Mouse (Mus musculus) cerebral cortex, adult 2 months (tissue): Measurements from ENCODE around the gene Tmsb15b2.

ENCODE experiments used
- WGBS: fragments of 180-500 bp; shearing (Covaris S2); methylation state at CpG from one replicate; pipeline ENCODE4 v1.1.7; 2018; 5-methylcytosine and 5-hydroxymethylcytosine counted together

Tmsb15b2 gene

DNA sequence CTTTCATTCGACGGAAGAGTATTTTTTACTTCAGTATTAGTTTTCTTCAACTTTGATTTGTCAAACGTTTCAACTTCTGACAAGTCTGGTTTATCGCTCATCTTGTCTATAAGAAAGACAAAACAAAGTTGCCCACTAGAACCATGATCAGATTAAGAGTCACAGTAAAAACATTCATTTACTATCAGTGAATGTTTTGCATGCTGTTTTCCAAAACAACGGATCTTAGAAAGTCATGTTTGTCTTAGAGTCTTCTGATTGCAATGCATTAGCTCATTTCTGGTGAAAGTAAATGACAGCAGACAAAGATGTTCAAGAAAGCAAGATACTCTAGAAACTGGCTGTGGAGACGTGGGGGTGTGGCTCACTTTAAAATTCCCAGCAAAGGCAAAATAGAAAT, at the start of gene Tmsb15b2:
Gene Tmsb15b2, minus strand, starts transcription at position 101 of the 400 bp plus-strand sequence.
- WGBS = 91% methylated on average over 6 of the region's 6 CpGs

DNA sequence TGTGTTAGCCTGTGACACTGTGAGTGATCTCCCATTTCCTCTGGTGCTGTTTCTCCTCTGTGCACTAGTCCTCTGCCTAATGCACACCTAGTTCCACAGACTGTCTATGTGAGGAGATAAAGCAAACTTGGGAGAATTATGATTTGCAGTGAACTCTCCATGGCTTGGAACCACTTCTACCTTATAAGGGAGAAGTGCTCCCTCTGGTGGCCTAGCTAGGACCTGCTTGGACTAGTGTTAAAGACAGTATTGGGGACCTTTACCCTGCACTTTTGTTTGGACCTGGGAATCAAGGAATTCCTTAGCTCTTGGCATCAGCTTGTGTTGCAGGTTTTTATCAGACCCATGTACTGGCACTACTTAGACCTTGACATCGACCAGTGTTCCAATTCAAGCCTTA, 44.0 kb upstream of the Tmsb15b2 start:
- WGBS = 13% methylated on average over 1 of the region's 1 CpGs

DNA sequence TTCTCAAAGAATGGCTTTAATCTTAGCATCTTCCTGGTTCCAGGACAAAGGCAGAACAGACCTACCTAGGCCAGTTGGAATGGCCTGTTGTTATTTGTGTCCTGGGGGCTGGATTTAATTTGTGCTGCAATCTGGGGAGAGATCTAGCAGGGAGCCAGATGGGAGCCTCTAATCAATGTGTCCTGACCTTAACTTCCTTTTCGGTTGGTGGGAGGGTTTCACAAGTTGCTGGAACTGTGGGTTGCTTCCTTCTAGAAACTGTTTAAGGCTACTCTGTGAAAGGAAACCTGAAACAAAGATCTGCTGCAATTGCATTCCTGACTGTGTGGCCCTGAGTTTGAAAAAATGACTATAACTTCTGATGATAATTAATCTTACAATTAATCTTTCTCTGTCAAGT, 42.4 kb upstream of the Tmsb15b2 start:
- WGBS = 88% methylated on average over 1 of the region's 1 CpGs

DNA sequence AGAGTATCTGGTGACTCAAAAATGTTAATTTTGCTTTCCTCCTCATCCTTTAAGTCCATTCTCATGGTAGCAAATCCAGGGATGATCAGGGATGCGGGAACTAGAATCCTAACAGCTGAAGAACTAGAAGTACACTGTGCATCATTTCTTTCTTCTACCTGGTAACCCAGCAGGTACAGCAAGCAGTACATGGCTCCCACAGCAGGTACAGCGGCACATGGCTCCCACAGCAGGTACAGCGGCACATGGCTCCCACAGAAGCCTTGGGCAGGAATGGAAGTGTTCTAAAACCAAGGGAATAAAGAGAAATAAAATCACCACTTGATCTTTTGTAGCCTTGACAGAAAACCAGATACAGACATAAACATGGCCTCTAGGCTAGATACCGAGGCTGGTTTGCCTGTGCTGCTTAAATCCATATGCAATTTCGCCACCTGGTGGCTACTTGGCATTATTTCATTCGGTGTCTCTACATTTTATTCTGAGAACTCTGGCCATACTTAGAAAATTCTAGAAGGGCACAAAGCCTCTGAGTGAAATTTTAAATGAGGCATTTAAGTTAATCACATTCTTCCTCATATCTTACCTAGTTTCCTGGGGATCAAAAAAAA, 39.9 kb upstream of the Tmsb15b2 start:
- 49% methylated on average over 6 of the region's 6 CpGs for WGBS

DNA sequence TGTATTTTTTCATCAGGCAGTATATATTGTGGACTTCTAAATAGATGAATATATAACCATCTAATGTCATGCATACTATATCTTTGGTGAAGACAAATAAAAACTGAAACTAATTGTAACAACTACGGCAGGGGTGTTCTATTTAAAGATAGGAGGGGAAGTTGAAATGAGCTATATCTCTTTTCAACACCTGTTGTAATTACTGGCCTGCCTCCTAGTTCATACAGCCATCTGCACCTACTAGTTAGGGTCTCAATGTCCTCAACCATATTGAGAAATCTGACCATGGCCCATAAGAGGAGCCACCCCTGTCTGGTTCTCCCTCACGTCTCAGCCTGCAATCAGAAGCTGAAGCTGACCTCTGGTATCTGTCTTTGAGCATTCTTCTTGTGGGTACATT, 21.0 kb upstream of the Tmsb15b2 start:
- 62% methylated on average over 2 of the region's 2 CpGs for WGBS

DNA sequence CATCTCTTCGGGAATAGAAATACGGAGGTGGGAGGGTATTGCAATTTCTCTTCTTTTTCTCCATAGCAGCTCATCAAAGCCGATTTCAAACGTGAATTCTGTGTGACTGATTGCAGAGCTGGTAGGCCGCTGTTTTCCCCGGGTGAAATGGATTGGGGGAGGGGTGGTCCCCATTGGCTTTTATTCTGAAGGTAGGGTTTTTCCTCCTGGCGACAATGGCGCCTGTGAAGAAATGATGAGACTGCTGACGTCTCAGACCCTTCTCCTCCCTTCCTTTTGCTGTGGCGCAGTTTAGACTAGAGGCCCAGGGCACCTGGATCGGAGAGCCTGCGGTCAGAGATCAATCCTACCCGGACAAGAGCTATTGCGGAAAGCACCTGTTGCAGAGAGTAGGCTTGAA, 18.3 kb upstream of the Tmsb15b2 start:
- 11% methylated on average over 12 of the region's 14 CpGs for WGBS

DNA sequence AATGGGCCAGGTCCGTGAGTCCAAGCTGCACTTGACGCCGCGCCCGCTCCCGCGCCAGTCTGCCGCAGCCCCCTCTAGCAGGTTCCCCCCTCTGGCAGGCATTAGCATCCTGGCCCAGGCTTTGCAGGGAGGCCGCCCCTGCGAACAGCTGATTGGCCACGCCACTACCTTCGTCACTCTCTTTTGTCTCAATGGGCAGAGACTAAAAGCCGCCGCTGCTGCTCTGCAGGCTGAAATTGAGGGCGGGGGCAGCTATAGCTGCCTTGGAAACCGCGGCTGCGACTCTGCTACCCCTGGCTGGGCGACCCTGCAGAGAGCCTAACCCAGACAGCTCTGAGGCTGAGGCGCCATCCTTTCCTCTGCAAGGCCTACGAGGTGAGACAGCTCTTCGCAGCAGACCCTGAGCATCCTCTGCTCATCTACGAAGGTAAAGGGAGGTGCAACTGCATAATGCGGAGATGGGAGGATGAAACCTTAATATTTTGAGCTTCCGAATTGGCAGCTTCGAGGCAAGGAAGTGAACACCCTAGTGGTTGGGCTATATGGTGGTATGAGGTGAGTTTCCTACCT, 17.8 kb upstream of the Tmsb15b2 start, which contains the start of gene Zcchc18:
Gene Zcchc18, plus strand, starts transcription at position 178 of the 570 bp plus-strand sequence.
- 4% methylated on average over 26 of the region's 26 CpGs for WGBS

DNA sequence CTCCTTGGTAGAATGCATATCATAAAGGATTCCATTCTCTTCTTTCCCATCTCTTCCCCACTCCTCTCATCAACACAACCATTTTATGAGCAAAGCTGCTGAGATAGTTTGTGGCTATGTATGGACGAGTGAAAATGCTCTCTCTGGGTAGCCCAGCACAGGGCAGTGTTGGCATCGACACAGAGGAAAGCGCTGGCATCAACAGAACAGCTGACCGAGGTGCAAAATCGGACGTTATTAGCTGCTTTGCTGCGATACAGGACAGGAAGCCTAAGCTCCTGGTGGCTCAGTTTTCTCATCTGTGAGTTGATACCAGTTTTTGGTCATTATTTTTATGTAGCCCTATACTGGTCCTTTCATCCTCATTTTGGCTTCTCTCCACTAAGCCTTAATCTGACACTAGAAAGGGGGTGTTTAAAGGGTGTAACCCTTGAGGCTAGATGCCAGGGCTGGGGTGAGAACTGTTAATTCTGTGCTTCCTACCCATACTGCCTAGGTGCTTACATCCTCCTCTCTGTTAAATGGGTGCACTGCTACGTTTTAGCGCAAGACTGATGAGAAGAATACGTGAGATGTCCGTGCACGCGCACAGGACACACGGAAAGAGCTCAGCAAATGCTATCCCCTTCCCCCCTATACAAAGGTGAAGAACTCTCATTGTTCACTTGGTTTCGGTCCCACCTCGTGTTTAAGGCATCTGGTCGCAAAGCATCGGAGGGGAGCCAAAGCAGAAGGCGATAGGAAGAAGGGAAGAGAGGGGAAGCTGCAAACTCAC, 17.1 kb upstream of the Tmsb15b2 start:
- 3% methylated on average over 19 of the region's 19 CpGs for WGBS

DNA sequence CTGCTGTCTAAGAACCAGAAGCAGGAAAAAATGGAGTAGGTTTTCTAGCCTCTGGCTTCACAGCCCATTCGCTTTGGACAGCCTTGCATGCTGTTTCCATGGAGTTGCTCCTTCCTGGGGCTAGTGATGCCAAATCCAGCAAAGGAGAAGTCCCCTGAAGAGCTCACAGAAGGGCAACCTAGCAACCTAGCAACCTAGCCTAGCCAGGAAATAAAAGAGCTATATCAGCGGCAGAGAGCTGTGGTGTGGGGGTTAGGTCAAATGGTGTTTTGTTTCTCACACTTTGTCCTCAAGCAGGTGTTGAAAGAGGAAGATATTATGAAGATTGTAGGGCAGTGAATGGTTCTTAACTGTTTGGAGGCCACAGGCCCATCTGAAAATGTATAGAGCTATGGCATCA, 16.0 kb upstream of the Tmsb15b2 start:
- 40% methylated on average over 2 of the region's 2 CpGs for WGBS

DNA sequence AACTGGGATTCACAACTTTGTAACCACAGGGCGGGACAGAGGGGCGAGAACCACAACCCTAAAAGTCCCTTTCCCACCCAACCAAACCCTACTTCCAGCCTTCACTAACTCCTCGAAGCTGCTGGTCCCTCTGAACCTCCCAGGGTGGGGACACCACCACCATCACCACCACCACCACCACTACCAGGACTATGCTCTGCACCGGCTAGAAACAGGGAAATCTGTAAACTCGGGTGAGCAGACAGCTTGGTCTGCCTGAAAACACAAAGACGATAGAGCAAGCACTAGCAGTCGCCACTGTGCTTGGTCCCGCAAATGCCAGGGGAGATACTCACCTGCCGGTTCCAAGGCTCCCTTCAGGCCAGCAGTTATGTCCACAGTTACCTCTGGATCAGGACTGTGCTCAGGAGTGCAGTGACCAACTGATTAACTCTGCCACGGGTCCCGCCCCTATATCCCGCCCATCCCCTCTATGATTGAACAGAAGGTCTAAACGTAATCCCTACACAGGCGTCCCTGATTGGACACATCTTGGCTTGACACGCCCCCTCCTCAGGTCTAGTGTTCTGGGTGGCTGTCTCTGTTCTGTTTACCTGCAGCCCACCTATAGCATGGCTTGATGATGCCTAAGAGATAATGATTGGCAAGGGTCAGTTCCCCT, 1.3 kb upstream of the Tmsb15b2 start, which contains the start of the genes Tmsb15l and Tmsb15b1:
Gene Tmsb15l, minus strand, starts transcription at position 446 of the 661 bp plus-strand sequence.
Gene Tmsb15b1, minus strand, starts transcription at position 451 of the 661 bp plus-strand sequence.
- WGBS = 7% methylated on average over 15 of the region's 15 CpGs

DNA sequence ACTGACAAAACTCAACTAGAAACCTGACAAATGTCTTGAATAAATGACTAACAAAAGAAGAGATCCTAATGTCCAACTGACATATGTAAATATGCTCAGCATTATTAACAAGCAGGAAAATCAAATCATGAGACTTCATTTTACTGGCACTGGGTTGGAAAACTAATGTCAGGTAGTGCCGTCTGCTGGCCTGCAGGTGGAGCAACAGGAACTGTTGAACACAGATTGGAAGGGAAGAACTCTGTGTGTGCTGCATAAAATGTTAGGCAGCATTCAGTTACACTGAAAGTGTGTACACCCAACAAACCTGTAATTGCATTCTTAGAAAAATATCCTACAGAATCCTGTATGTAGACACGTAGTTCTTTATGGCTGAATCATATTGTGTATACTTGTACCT, 15.6 kb downstream of the Tmsb15b2 start:
- 5% methylated on average over 2 of the region's 2 CpGs for WGBS

DNA sequence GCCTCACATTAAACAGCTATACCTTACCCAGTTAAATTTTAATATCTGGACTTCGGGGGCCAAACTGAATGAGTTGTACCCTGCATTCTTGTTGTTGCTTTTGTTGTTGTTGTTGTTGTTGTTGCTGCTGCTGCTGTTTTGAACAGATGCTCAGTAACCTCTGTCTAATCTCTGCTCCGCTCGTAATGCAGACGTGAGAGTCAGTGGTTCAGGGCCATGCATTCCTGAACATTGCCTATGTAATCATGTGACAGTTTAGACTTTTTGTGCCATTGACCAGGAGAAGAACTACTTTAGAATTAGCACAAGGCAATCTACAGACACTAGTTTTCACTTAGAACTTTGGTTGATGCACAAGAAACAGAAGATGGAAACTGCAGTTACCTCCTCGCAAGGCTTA, 17.0 kb downstream of the Tmsb15b2 start:
- 40% methylated on average over 5 of the region's 5 CpGs for WGBS

DNA sequence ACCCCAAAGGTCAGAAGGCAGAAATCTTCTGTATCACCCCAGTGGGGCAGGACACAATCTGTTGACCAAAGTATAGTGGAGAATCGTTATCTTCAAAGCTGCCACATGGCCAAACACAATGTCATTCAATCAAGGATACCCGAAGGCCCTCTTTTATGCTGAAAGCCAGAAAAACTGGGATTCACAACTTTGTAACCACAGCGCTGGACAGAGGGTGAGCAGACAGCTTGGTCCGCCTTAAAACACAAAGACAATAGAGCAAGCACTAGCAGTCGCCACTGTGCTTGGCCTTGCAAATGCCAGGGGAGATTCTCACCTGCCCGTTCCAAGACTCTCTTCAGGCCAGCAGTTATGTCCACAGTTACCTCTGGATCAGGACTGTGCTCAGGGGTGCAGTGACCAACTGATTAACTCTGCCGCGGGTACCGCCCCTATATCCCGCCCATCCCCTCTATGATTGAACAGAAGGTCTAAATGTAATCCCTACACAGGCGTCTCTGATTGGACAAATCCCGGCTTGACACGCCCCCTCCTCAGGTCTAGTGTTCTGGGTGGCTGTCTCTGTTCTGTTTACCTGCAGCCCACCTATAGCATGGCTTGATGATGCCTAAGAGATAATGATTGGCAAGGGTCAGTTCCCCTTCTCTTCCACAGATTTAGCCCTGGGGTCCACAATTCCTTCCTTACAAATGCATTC, 17.6 kb downstream of the Tmsb15b2 start:
- WGBS = 7% methylated on average over 13 of the region's 13 CpGs

DNA sequence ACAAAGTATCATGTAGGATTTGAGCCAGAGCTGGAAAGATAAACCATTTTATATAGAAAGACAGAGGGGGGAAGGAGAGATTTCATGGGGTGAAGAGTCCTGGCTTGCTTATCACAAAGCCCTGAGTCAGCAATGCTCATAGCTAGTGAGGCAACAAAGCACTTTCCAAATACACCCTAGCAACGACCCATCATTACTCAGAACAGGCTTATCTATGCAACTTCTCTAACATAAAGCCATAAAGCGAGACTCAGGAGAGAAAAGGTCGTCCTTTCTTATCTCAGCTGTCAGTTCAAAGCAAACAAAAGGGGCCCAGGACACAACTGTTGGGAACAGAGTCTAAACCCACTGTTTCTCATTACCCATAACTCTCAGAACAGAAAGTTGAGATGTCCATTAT, 37.3 kb downstream of the Tmsb15b2 start:
- WGBS = 62% methylated on average over 3 of the region's 3 CpGs

DNA sequence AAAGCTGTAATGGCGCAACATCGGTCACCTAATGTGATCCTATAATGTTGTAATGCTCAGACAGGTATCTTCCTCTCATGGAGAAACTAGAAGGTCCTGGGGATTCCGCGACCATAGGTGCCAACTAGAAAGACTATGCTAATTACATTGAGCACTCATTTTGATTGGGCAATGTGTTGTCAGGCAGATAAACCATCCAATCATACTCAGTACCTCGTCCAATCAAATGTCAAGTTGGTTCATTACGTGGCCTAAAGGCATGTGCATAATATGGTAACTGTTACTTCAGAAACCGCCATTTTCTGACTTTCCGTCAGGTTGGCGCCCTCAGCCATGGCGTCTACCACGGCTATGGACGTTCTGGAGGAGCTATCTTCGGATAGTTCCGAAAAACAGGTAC, 48.3 kb downstream of the Tmsb15b2 start, which contains the start of gene H2bfm:
Gene H2bfm, plus strand, starts transcription at position 295 of the 400 bp plus-strand sequence.
- 94% methylated on average over 14 of the region's 14 CpGs for WGBS
